Mouse (Mus musculus) intestine, embryonic 16.5 days (tissue): Measurements from ENCODE around the gene Rprml. TPM values are rescaled to one million over a fixed set of nuclear protein-coding genes. Genes with fewer than 3 reads are reported as not detected.

Experiments
- ATAC-seq: fragments of 200-750 bp; cut with Nextera tagmentation; 2 replicates; pipeline ENCODE4 v1.8.0; 2017; ENCODE audit warnings: moderate TSS enrichment, moderate library complexity
- H3K27ac ChIP-seq: fragments of 300-500 bp; sonication (generic); 2 replicates; pipeline ENCODE4 v1.5.1; 2014; ENCODE audit warnings: mild to moderate bottlenecking, low read length
- H3K27me3 ChIP-seq: fragments of 300-500 bp; sonication (generic); replicated peaks from 2 replicates; pipeline ENCODE4 v1.6.1; 2014; ENCODE audit warnings: low read length, control low read depth, mixed read lengths; ENCODE audit not compliant: control insufficient read depth, insufficient read depth
- H3K36me3 ChIP-seq: fragments of 300-500 bp; sonication (generic); 2 replicates; pipeline ENCODE4 v1.6.1; 2014; ENCODE audit warnings: low read length, control low read depth; ENCODE audit not compliant: control insufficient read depth, insufficient read depth
- H3K4me1 ChIP-seq: fragments of 300-500 bp; sonication (generic); 2 replicates; pipeline ENCODE4 v1.6.1; 2014; ENCODE audit warnings: low read length, control low read depth, mixed read lengths; ENCODE audit not compliant: control insufficient read depth, insufficient read depth
- H3K4me2 ChIP-seq: fragments of 300-500 bp; sonication (generic); 2 replicates; pipeline ENCODE4 v1.6.1; 2014; ENCODE audit warnings: low read depth, low read length, control low read depth
- H3K4me3 ChIP-seq: fragments of 300-500 bp; sonication (generic); 2 replicates; pipeline ENCODE4 v1.5.1; 2014; ENCODE audit warnings: mild to moderate bottlenecking, low read length
- H3K9ac ChIP-seq: fragments of 300-500 bp; sonication (generic); 2 replicates; pipeline ENCODE4 v1.6.1; 2014; ENCODE audit warnings: low read depth, low read length
- H3K9me3 ChIP-seq: fragments of 300-500 bp; sonication (generic); 2 replicates; pipeline ENCODE4 v1.6.1; 2016; ENCODE audit warnings: low read length, control low read depth; ENCODE audit not compliant: control insufficient read depth
- WGBS: fragments of 180-500 bp; shearing (Covaris S2); extraction: QIAGEN DNeasy Blood & Tissue Kit; methylation state at CpG from one replicate; pipeline ENCODE4 v1.1.7; 2014; 5-methylcytosine and 5-hydroxymethylcytosine counted together
- polyA plus RNA-seq: library from polyadenylated mRNA; unstranded; fragments of >200 nt; fragmentation: Nextera tagmentation; extraction: Ambion mirVana; gene quantifications from 2 replicates; pipeline ENCODE4 v1.2.1, GENCODE M21; 2015

Gene Rprml
- polyA plus RNA-seq, 1 experiment from 2014 or later, result 0.44 TPM

DNA sequence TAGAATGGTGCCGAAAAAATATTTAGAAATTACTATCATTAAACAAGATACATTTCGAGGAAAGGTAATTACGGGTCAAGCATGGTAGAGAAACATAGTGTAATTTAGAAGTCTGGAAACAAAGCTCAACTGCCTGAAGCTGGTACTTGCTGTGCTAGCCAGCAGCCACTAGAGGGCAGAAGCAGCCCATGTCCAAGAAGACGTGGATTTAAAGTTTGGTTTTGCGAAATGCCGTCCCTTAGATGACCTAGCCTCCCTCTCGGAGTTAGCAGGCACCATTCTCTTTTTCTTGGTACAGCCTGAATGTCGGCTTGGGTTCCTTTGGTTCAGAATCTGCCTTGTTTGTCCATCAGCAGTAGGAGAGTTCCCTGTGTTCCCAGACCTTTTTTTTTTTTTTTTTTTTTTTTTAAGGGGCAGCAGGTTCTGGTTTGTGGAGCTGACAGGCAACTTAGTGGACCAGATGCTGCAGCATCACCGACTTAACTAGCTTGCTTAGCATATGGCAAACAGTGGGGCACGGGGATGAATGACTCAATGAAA is 9.9 kb upstream of the Rprml start:
- WGBS, result 5% methylated on average over 10 of the region's 10 CpGs
- Histone ChIP-seq H3K36me3 (no peaks in the 10 kb centered on the region), H3K27ac (no peak overlapping the region), H3K27me3 (peaks cover 7% of the 10 kb centered on the region; the same call in 1 of the 2 replicates), H3K4me2 (no peak overlapping the region), H3K9ac (no peak overlapping the region), H3K4me1 (no peaks in the 10 kb centered on the region), H3K4me3 (no peak overlapping the region), H3K9me3 (no peaks in the 10 kb centered on the region)
- ATAC-seq, result no peak

DNA sequence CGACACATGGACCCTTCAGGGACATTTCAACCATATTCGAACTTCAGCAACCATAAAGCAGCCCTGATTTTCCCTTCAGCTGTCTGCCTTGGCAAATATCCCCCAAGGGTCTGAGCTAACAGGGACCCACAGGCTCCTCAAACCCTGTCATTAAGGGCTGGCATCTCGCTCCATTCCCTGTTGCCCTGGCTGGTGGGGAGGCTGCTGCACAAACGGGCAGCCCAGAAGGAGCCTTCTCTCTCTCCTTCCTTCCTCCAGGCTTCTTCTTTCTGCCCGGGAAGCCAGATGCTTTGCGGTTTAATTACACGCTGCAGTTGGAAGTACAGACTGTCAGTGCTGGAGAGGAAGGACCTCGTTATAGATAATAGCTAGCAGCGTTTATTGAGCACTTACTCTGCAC is 6.2 kb upstream of the Rprml start:
- H3K27me3 ChIP-seq, result peaks cover 23% of the 10 kb centered on the region
- WGBS, result 76% methylated on average over 9 of the region's 9 CpGs

DNA sequence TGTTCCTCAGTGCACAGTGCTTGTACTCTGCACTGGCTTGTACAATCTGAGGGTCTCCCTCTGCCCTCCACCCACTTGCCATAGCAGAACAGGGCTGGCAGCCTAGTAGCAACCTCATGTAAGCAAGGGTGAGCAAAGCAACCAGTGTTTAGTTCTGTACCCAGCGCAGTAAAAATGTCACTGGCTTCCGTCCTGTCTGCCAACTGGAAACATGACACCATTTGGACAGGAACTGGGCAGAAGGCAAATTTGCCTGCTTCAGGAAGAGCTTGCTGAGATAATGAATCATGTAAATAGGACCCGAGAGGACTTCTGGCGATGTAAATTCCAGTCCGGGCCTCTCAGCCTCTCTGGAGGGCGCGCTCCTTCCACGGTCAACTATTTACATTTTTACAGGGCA is 3.6 kb upstream of the Rprml start:
- WGBS, result 47% methylated on average over 8 of the region's 8 CpGs

More for the DNA sequence above, 6.2 kb upstream of the Rprml start:
- ATAC-seq, result no peak
- Histone ChIP-seq H3K4me3 (no peak overlapping the region), H3K9ac (no peak overlapping the region), H3K27ac (no peak overlapping the region), H3K36me3 (no peaks in the 10 kb centered on the region), H3K9me3 (no peaks in the 10 kb centered on the region), H3K4me1 (no peaks in the 10 kb centered on the region), H3K4me2 (no peak overlapping the region)

DNA sequence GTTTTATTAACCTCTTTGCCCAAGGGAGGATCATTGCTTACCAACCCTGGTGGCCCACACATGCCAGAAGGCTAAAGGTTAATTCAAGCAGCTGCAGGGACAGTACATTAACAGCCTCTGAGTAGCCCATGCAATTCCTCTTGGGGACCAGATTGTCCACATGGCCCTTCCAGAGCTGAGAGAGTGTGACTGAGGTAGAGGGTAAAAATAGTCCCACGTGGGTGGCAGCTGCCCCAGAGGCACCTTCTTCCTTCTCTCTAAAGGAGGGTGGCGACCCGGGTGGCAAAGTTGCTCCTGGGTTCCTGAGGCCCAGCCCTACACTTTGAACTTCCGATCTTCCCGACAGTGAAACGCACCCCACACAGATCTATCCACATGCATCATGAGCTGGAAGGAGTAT is 3.1 kb upstream of the Rprml start:
- WGBS, result 80% methylated on average over 6 of the region's 6 CpGs
- no peak overlapping the region for H3K4me2 ChIP-seq
- no peak for ATAC-seq
- peaks cover 8% of the 10 kb centered on the region; the same call in 1 of the 2 replicates for H3K4me1 ChIP-seq
- H3K27me3 ChIP-seq, result peaks cover 45% of the 10 kb centered on the region
- no peak overlapping the region for H3K9ac ChIP-seq
- no peak overlapping the region for H3K4me3 ChIP-seq
- no peak overlapping the region for H3K27ac ChIP-seq
- no peaks in the 10 kb centered on the region for H3K36me3 ChIP-seq
- H3K9me3 ChIP-seq, result no peaks in the 10 kb centered on the region

More for the DNA sequence above, 3.6 kb upstream of the Rprml start:
- no peaks in the 10 kb centered on the region for H3K9me3 ChIP-seq
- H3K27me3 ChIP-seq, result peaks cover 41% of the 10 kb centered on the region
- ATAC-seq, result no peak
- no peak overlapping the region for H3K4me3 ChIP-seq
- peaks cover 8% of the 10 kb centered on the region; the same call in 1 of the 2 replicates for H3K4me1 ChIP-seq
- no peaks in the 10 kb centered on the region for H3K36me3 ChIP-seq
- no peak overlapping the region for H3K27ac ChIP-seq
- H3K9ac ChIP-seq, result no peak overlapping the region
- no peak overlapping the region for H3K4me2 ChIP-seq

DNA sequence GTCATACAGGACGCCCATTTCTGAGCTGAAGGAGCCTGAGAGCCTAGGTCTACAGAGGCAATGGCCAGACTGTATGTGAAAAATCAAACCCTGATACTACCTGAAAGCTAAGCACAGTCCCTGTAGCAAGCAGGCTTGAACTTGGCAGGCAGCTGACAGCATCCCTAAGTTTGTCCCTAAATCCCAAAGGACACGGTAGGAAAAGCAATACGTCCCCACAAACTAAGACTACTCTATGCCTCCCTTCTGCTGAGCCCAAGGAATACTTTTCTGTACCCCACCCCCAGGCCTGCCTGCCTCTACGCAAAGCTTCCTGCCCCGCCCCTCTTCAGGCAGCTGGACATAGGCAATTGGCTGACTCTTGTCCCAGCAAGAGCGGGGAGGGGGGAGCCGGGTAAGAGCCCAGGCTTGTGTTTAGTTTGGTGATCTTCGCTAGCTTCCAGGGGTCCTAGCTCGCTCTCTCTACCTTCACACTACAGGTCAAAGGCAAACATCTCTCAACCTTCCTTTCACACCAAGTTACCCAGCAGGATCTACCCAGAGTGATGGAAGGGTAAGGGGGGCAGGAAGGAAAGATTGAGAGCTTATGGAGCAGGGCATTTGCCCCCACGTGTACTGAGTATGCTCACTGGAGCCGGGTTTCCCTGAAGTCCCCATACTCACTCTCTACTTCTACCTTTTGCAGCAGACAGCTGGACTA is 1.3 kb upstream of the Rprml start:
- H3K27ac ChIP-seq, result no peak overlapping the region
- H3K27me3 ChIP-seq, result peaks cover 58% of the 10 kb centered on the region
- no peak for ATAC-seq
- no peak overlapping the region for H3K9ac ChIP-seq
- 10% methylated on average over 11 of the region's 11 CpGs for WGBS
- no peaks in the 10 kb centered on the region for H3K9me3 ChIP-seq
- H3K4me2 ChIP-seq, result no peak overlapping the region
- H3K4me1 ChIP-seq, result peaks cover 8% of the 10 kb centered on the region; the same call in 1 of the 2 replicates
- no peak overlapping the region for H3K4me3 ChIP-seq
- no peaks in the 10 kb centered on the region for H3K36me3 ChIP-seq

DNA sequence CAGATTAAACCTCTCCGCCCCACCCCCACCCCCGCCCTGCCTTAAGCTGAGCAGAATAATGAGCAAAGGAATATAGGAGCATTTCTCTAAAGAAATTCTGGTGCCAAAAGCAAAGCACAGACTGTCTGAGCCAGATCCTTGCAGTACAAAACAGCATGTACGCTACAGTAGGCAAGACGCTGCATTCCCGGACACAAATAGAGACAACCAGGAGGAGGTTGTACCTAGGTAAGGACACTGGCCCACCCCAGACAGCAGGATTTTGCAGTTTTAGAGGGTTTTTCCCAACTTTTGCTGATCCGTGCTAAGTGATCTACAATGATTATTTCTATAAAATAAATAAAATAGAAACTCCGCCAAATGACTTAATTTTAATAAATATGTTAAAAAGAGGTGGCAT is 714 bp upstream of the Rprml start:
- Histone ChIP-seq H3K4me3 (no peak overlapping the region), H3K27ac (no peak overlapping the region), H3K27me3 (peaks cover 58% of the 10 kb centered on the region), H3K9me3 (no peaks in the 10 kb centered on the region), H3K4me2 (no peak overlapping the region), H3K36me3 (no peaks in the 10 kb centered on the region), H3K9ac (no peak overlapping the region), H3K4me1 (peaks cover 10% of the 10 kb centered on the region)
- no peak for ATAC-seq
- 33% methylated on average over 7 of the region's 7 CpGs for WGBS

DNA sequence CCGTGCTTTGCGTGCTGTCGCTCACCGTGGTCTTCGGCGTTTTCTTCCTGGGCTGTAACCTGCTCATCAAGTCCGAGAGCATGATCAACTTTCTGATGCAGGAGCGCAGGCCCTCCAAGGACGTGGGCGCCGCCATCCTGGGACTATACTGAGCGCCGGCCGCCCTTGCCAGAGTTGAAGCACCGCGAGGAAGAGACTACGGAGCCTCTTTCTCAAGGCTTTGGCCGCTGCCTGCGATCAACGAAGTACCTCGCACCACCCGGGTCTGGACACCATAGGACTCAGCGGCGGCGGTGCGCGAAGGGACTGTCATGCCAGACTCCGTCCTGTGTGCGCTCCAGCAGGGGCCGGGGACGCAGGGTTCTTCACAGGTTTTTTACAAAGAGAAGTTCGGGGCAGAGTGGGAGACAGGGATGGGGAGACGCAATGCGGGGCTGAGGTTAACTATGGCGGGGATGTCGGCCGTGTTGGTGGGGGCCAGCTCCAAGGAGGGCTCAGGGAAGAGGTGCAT is 668 bp downstream of the Rprml start:
- H3K27ac ChIP-seq, result no peak overlapping the region
- 2% methylated on average over 37 of the region's 37 CpGs for WGBS
- peak overlapping the region; percentile 43 for H3K4me3 ChIP-seq
- peaks cover 58% of the 10 kb centered on the region for H3K27me3 ChIP-seq
- H3K4me2 ChIP-seq, result peak overlapping the region; percentile 61
- H3K4me1 ChIP-seq, result peaks cover 12% of the 10 kb centered on the region
- H3K9ac ChIP-seq, result no peak overlapping the region
- ATAC-seq, result no peak
- H3K36me3 ChIP-seq, result no peaks in the 10 kb centered on the region
- H3K9me3 ChIP-seq, result no peaks in the 10 kb centered on the region

DNA sequence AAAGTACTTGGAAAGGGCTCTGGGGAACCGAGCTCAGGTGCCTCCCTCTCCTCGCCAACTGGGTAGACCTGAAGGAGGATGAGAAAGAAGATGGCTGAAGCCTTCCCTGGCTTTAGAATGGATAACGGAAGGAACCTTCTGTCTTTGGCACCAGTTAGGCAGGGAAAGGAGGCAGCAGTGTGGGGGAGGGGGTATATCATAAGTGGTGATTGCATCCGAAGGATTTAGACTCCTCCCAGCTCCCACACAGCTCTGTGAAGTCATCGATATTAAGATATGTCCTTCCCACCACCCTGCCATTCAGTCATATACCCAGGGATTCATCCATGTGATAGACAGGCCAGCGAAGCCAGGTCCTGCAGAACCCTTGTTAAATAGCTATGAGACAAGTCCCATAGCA is 2.1 kb downstream of the Rprml start:
- Histone ChIP-seq H3K27ac (no peak overlapping the region), H3K9me3 (no peaks in the 10 kb centered on the region), H3K4me3 (no peak overlapping the region), H3K27me3 (peaks cover 54% of the 10 kb centered on the region), H3K4me2 (no peak overlapping the region), H3K36me3 (no peaks in the 10 kb centered on the region), H3K9ac (no peak overlapping the region), H3K4me1 (peaks cover 12% of the 10 kb centered on the region)
- no peak for ATAC-seq
- WGBS, result 78% methylated on average over 6 of the region's 6 CpGs

DNA sequence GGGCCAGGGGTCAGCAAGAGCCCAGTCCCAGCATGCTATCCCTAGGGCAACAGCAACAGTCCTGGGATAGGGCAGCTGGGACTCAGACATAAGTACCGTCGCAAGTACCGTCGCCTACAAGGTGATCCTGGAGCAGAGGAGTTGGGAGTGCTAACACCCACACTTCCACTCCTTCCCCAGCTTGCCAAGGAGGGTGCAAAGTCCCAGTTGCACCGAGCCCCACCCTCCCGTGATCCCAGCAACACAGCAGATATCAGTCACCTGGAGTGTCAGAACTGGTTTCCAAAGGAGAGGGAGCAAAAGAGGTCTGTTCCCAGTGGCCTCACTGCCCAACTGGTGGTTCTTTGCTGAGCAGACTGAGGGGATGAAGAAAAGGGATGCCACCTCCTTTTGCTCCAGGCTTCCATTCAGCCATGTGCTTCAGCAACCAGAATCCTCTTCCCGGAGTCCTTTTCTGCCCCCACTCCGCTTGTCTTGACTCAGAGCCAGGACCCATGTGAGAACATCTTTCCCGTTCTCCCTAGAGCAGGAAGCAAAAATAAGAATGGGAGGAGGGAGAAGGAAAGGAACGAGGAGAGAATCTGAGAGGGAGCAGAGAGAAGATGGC is 4.1 kb downstream of the Rprml start:
- Histone ChIP-seq H3K27ac (no peak overlapping the region), H3K4me2 (no peak overlapping the region), H3K4me1 (peaks cover 12% of the 10 kb centered on the region), H3K9me3 (no peaks in the 10 kb centered on the region), H3K27me3 (peaks cover 39% of the 10 kb centered on the region), H3K36me3 (no peaks in the 10 kb centered on the region), H3K4me3 (no peak overlapping the region), H3K9ac (no peak overlapping the region)
- 49% methylated on average over 10 of the region's 10 CpGs for WGBS
- ATAC-seq, result peak; percentile 90
